Comparison of ENCODE assay signal across 8 mouse cellular contexts in genomic region chr8:83621691-83622388, GRCm38 (mm10). TPM values are rescaled to one million over a fixed set of nuclear protein-coding genes. Genes with fewer than 3 reads are reported as not detected.
DNase-seq lines count a peak whose midpoint lies in the region; ATAC-seq and TF ChIP-seq lines count a peak whose summit lies in the region.

No protein-coding gene starts in this region.

- H3K4me2 ChIP-seq in embryonic facial prominence, embryonic 14.5 days (ENCODE audit: low read depth, low read length): peak overlapping the region; percentile 66
- peak overlapping the region; percentile 85 for H3K4me2 ChIP-seq in intestine, embryonic 15.5 days (replicated peaks)
- peak overlapping the region; percentile 74 for H3K4me2 ChIP-seq in neural tube, embryonic 13.5 days

- no peaks in the 10 kb centered on the region for H3K27me3 ChIP-seq in liver, adult 2 months (ENCODE audit: control insufficient read depth, insufficient read depth, low read length)
- H3K27me3 ChIP-seq in embryonic facial prominence, embryonic 14.5 days (replicated peaks; ENCODE audit: control insufficient read depth, insufficient read depth, low read length): no peaks in the 10 kb centered on the region
- H3K27me3 ChIP-seq in intestine, embryonic 15.5 days (replicated peaks): no peaks in the 10 kb centered on the region
- H3K27me3 ChIP-seq in neural tube, embryonic 13.5 days: no peaks in the 10 kb centered on the region

- no peak for DNase-seq in liver, adult 2 months (ENCODE audit: extremely low read depth, low read depth, low spot score)
- no peak for DNase-seq in liver
- DNase-seq in embryonic facial prominence, embryonic 14.5 days (ENCODE audit: low spot score): no peak
- DNase-seq in adrenal gland, postnatal 14 days: no peak
- DNase-seq in left cerebral cortex, adult 9 months (ENCODE audit: low spot score in 2 of 2): no peak
- no peak for DNase-seq in layer of hippocampus, adult 8-10 months (ENCODE audit: low spot score in 2 of 2)

- no peak overlapping the region for H3K27ac ChIP-seq in liver, adult 2 months (replicated peaks; ENCODE audit: insufficient read depth, low read depth, low read length)
- H3K27ac ChIP-seq in embryonic facial prominence, embryonic 14.5 days (replicated peaks; ENCODE audit: low read depth, low read length): no peak overlapping the region
- H3K27ac ChIP-seq in intestine, embryonic 15.5 days: no peak overlapping the region
- H3K27ac ChIP-seq in neural tube, embryonic 13.5 days (replicated peaks): 0 out of 2 replicates have a peak overlapping the region, but pooled peaks have one; percentile 49

- H3K36me3 ChIP-seq in liver, adult 2 months (ENCODE audit: control insufficient read depth, insufficient read depth, low read length): no peaks in the 10 kb centered on the region
- no peaks in the 10 kb centered on the region for H3K36me3 ChIP-seq in embryonic facial prominence, embryonic 14.5 days (ENCODE audit: control insufficient read depth, insufficient read depth, low read length)
- no peaks in the 10 kb centered on the region for H3K36me3 ChIP-seq in intestine, embryonic 15.5 days
- H3K36me3 ChIP-seq in neural tube, embryonic 13.5 days: no peaks in the 10 kb centered on the region

- no peak overlapping the region for H3K9ac ChIP-seq in liver, adult 2 months (ENCODE audit: low read depth, low read length)
- H3K9ac ChIP-seq in embryonic facial prominence, embryonic 14.5 days (ENCODE audit: low read depth, low read length): peak overlapping the region; percentile 46
- peak overlapping the region; percentile 36 for H3K9ac ChIP-seq in intestine, embryonic 15.5 days
- H3K9ac ChIP-seq in neural tube, embryonic 13.5 days: peak overlapping the region; percentile 77

- no peaks in the 10 kb centered on the region for H3K4me1 ChIP-seq in liver, adult 2 months (ENCODE audit: control insufficient read depth, insufficient read depth, low read length)
- H3K4me1 ChIP-seq in embryonic facial prominence, embryonic 14.5 days (ENCODE audit: control insufficient read depth, insufficient read depth, low read length): no peaks in the 10 kb centered on the region
- H3K4me1 ChIP-seq in intestine, embryonic 15.5 days (replicated peaks): peaks cover 3% of the 10 kb centered on the region; the same call in 1 of the 2 replicates
- 0 out of 2 replicates have a peak, but pooled peaks cover 6% of the 10 kb centered on the region for H3K4me1 ChIP-seq in neural tube, embryonic 13.5 days (replicated peaks)

- no peak for TF ChIP-seq POLR2A in liver, adult 2 months (IDR thresholded peaks at IDR 0.05; ENCODE audit: extremely low read depth, insufficient read depth, low read length)

- ATAC-seq in embryonic facial prominence, embryonic 14.5 days (ENCODE audit: low read depth): peak; percentile 23
- peak; percentile 52 for ATAC-seq in intestine, embryonic 15.5 days
- ATAC-seq in neural tube, embryonic 13.5 days (ENCODE audit: low read depth): peak; percentile 52

- TF ChIP-seq CTCF in liver, adult 2 months (IDR thresholded peaks at IDR 0.05; ENCODE audit: low read depth, low read length): no peak

- 57% methylated on average over 15 of the region's 15 CpGs for WGBS in liver, adult 2 months
- 47% methylated on average over 15 of the region's 15 CpGs for WGBS in embryonic facial prominence, embryonic 14.5 days
- 52% methylated on average over 15 of the region's 15 CpGs for WGBS in intestine, embryonic 15.5 days
- 59% methylated on average over 15 of the region's 15 CpGs for WGBS in neural tube, embryonic 13.5 days

- peak overlapping the region; percentile 42; the same call in 1 of the 2 replicates for H3K4me3 ChIP-seq in liver, adult 2 months (ENCODE audit: insufficient read depth, low read depth, low read length)
- H3K4me3 ChIP-seq in embryonic facial prominence, embryonic 14.5 days (ENCODE audit: low read depth, low read length): peak overlapping the region; percentile 36
- H3K4me3 ChIP-seq in intestine, embryonic 15.5 days (replicated peaks): peak overlapping the region; percentile 36
- H3K4me3 ChIP-seq in neural tube, embryonic 13.5 days: peak overlapping the region; percentile 42

- no peaks in the 10 kb centered on the region for H3K79me2 ChIP-seq in liver, adult 2 months (ENCODE audit: control insufficient read depth, insufficient read depth, low read length)

- no peaks in the 10 kb centered on the region for H3K9me3 ChIP-seq in embryonic facial prominence, embryonic 14.5 days (ENCODE audit: control insufficient read depth, low read length)
- no peaks in the 10 kb centered on the region for H3K9me3 ChIP-seq in intestine, embryonic 15.5 days
- no peaks in the 10 kb centered on the region for H3K9me3 ChIP-seq in neural tube, embryonic 13.5 days

RNA-seq across cellular contexts. Expression of gene Dnajb1, which starts 13.8 kb away (rescaled TPM):
- 8.3 and 12.4 TPM in 2 replicates for total RNA-seq in liver, adult 2 months (2014; rRNA removed)
- 17.0 and 18.2 TPM in 2 replicates for polyA plus RNA-seq in liver, adult 2 months (2012; rRNA removed)
- polyA plus RNA-seq in embryonic facial prominence, embryonic 14.5 days (2014; fragmentation: Nextera tagmentation; extraction: Ambion mirVana): 47.2 and 47.5 TPM in 2 replicates
- 47.0 and 48.2 TPM in 2 replicates for polyA plus RNA-seq in intestine, embryonic 15.5 days (2015; fragmentation: Nextera tagmentation; extraction: Ambion mirVana)
- 54.3 and 54.4 TPM in 2 replicates for polyA plus RNA-seq in neural tube, embryonic 13.5 days (2015; fragmentation: Nextera tagmentation; extraction: Ambion mirVana)
- total RNA-seq in adrenal gland, postnatal 14 days (2021): 28.5 and 38.3 TPM in 2 replicates
- total RNA-seq in layer of hippocampus, adult 8-10 months (2022): 10 to 100 TPM; 30.9 to 52.4 (median 41.9) TPM

RNA-seq across cellular contexts. Expression of gene Tecr, which starts 14.1 kb away (rescaled TPM):
- total RNA-seq in liver, adult 2 months (2014; rRNA removed): 108 and 130 TPM in 2 replicates
- 647 and 677 TPM in 2 replicates for polyA plus RNA-seq in liver, adult 2 months (2012; rRNA removed)
- 497 and 529 TPM in 2 replicates for polyA plus RNA-seq in embryonic facial prominence, embryonic 14.5 days (2014; fragmentation: Nextera tagmentation; extraction: Ambion mirVana)
- 610 and 639 TPM in 2 replicates for polyA plus RNA-seq in intestine, embryonic 15.5 days (2015; fragmentation: Nextera tagmentation; extraction: Ambion mirVana)
- 1,063 and 1,130 TPM in 2 replicates for polyA plus RNA-seq in neural tube, embryonic 13.5 days (2015; fragmentation: Nextera tagmentation; extraction: Ambion mirVana)
- 340 and 372 TPM in 2 replicates for total RNA-seq in adrenal gland, postnatal 14 days (2021)
- total RNA-seq in layer of hippocampus, adult 8-10 months (2022): 100 to 1,000 TPM; 568 to 585 (median 584) TPM

RNA-seq across cellular contexts. Expression of gene Gipc1, which starts 30.6 kb away (rescaled TPM):
- total RNA-seq in liver, adult 2 months (2014; rRNA removed): 12.6 and 14.6 TPM in 2 replicates
- 14.5 and 15.7 TPM in 2 replicates for polyA plus RNA-seq in liver, adult 2 months (2012; rRNA removed)
- polyA plus RNA-seq in embryonic facial prominence, embryonic 14.5 days (2014; fragmentation: Nextera tagmentation; extraction: Ambion mirVana): 107 and 131 TPM in 2 replicates
- polyA plus RNA-seq in intestine, embryonic 15.5 days (2015; fragmentation: Nextera tagmentation; extraction: Ambion mirVana): 163 and 166 TPM in 2 replicates
- 149 and 151 TPM in 2 replicates for polyA plus RNA-seq in neural tube, embryonic 13.5 days (2015; fragmentation: Nextera tagmentation; extraction: Ambion mirVana)
- total RNA-seq in adrenal gland, postnatal 14 days (2021): 39.6 and 47.5 TPM in 2 replicates
- total RNA-seq in layer of hippocampus, adult 8-10 months (2022): 10 to 100 TPM; 47.3 to 56.1 (median 52.2) TPM

RNA-seq across cellular contexts. Expression of gene Ptger1, which starts 44.6 kb away (rescaled TPM):
- total RNA-seq in liver, adult 2 months (2014; rRNA removed): under 0.01 and 0.20 TPM in 2 replicates
- 0.11 and 0.20 TPM in 2 replicates for polyA plus RNA-seq in liver, adult 2 months (2012; rRNA removed)
- polyA plus RNA-seq in embryonic facial prominence, embryonic 14.5 days (2014; fragmentation: Nextera tagmentation; extraction: Ambion mirVana): 1.0 and 1.2 TPM in 2 replicates
- polyA plus RNA-seq in intestine, embryonic 15.5 days (2015; fragmentation: Nextera tagmentation; extraction: Ambion mirVana): 1.2 and 1.6 TPM in 2 replicates
- polyA plus RNA-seq in neural tube, embryonic 13.5 days (2015; fragmentation: Nextera tagmentation; extraction: Ambion mirVana): 0.46 and 0.50 TPM in 2 replicates
- total RNA-seq in adrenal gland, postnatal 14 days (2021): 0.98 and 1.4 TPM in 2 replicates
- total RNA-seq in layer of hippocampus, adult 8-10 months (2022): 1 to 10 TPM in 2 of 4 experiments, under 1 TPM in 2; 0.74 to 1.3 (median 1.1) TPM

RNA-seq across cellular contexts. Expression of gene Ndufb7, which starts 55.4 kb away (rescaled TPM):
- 190 and 193 TPM in 2 replicates for total RNA-seq in liver, adult 2 months (2014; rRNA removed)
- polyA plus RNA-seq in liver, adult 2 months (2012; rRNA removed): 297 and 359 TPM in 2 replicates
- polyA plus RNA-seq in embryonic facial prominence, embryonic 14.5 days (2014; fragmentation: Nextera tagmentation; extraction: Ambion mirVana): 315 and 324 TPM in 2 replicates
- polyA plus RNA-seq in intestine, embryonic 15.5 days (2015; fragmentation: Nextera tagmentation; extraction: Ambion mirVana): 370 and 398 TPM in 2 replicates
- polyA plus RNA-seq in neural tube, embryonic 13.5 days (2015; fragmentation: Nextera tagmentation; extraction: Ambion mirVana): 354 and 397 TPM in 2 replicates
- total RNA-seq in adrenal gland, postnatal 14 days (2021): 328 TPM in 2 replicates
- total RNA-seq in layer of hippocampus, adult 8-10 months (2022): 100 to 1,000 TPM in 3 of 4 experiments, 10 to 100 TPM in 1; 97.6 to 159 (median 131) TPM
